9 mouse cellular contexts compared by ENCODE assay signal in the genomic region with DNA sequence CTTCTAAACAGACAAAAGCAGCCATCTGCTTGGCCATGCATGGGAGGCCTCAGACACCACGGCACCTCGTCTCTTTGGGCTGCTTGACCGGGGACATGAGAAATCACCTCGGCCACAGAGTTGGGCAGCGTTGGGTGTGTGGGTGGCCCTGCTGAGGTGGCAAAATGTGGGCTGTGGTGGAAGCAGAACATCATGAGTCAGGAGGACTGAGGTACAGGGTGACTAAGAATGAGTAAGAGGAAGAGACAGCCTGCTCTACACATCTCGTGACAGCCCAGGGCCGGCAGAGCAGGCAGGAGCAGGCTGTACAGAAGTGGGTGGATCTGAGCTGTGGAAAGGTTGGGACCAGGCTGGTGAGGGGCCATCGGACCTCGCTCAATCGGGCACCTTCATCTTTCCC. TPM values are rescaled to one million over a fixed set of nuclear protein-coding genes. Genes with fewer than 3 reads are reported as not detected.
A peak's percentile ranks its signal among the peaks of the same experiment; 100 is the strongest.
DNase-seq lines count a peak whose midpoint lies in the region; ATAC-seq lines count a peak whose summit lies in the region.
"Had no signal": no experiment of that assay in that cellular context is flagged by ENCODE, and none has a peak within 500 bp of the region (broad histone marks: within the 10 kb centered on the region; RNA-seq: fewer than 3 reads in every experiment).

No protein-coding gene starts in this region.

- no peak overlapping the region for H3K27ac ChIP-seq in limb, embryonic 15.5 days
- H3K27ac ChIP-seq in limb, embryonic 10.5 days, result no peak overlapping the region
- H3K27ac ChIP-seq in forebrain, embryonic 13.5 days, result no peak overlapping the region
- no peak overlapping the region for H3K27ac ChIP-seq in forebrain, embryonic 10.5 days
- H3K27ac ChIP-seq: limb, embryonic 12.5 days had no signal

- 88% methylated on average over 10 of the region's 10 CpGs for WGBS in limb, embryonic 15.5 days
- 87% methylated on average over 10 of the region's 10 CpGs for WGBS in limb, embryonic 10.5 days
- WGBS in forebrain, embryonic 13.5 days, result 93% methylated on average over 10 of the region's 10 CpGs
- 92% methylated on average over 10 of the region's 10 CpGs for WGBS in forebrain, embryonic 10.5 days

- H3K4me1 ChIP-seq in limb, embryonic 15.5 days, result no peaks in the 10 kb centered on the region
- no peaks in the 10 kb centered on the region for H3K4me1 ChIP-seq in limb, embryonic 10.5 days
- H3K4me1 ChIP-seq in forebrain, embryonic 13.5 days, result no peaks in the 10 kb centered on the region
- no peaks in the 10 kb centered on the region for H3K4me1 ChIP-seq in forebrain, embryonic 10.5 days
- H3K4me1 ChIP-seq: limb, embryonic 12.5 days had no signal

- DNase-seq in limb, embryonic 10.5 days (ENCODE audit: low spot score), result no peak
- DNase-seq in NIH3T3 (ENCODE audit: low read depth), result peak; percentile 70
- peak; percentile 45 to 65 for DNase-seq in frontal cortex, postnatal 36 days (ENCODE audit: low spot score in 2 of 2)
- DNase-seq in lung, postnatal 25 days (ENCODE audit: low spot score), result peak; percentile 46
- no peak for DNase-seq in kidney, postnatal 36 days
- no peak for DNase-seq in forebrain, embryonic 10.5 days (ENCODE audit: extremely low spot score, low spot score)

- H3K36me3 ChIP-seq in limb, embryonic 15.5 days, result peaks cover 81% of the 10 kb centered on the region
- H3K36me3 ChIP-seq in limb, embryonic 10.5 days, result peaks cover 94% of the 10 kb centered on the region
- peaks cover 93% of the 10 kb centered on the region for H3K36me3 ChIP-seq in forebrain, embryonic 13.5 days (ENCODE audit: poor library complexity, severe bottlenecking)
- peaks cover 90% of the 10 kb centered on the region for H3K36me3 ChIP-seq in forebrain, embryonic 10.5 days (replicated peaks)

- H3K9ac ChIP-seq in limb, embryonic 15.5 days, result no peak overlapping the region
- no peak overlapping the region for H3K9ac ChIP-seq in forebrain, embryonic 13.5 days
- H3K9ac ChIP-seq: limb, embryonic 12.5 days had no signal

- no peaks in the 10 kb centered on the region for H3K9me3 ChIP-seq in limb, embryonic 15.5 days
- H3K9me3 ChIP-seq in limb, embryonic 10.5 days (replicated peaks), result no peaks in the 10 kb centered on the region
- H3K9me3 ChIP-seq in forebrain, embryonic 13.5 days (replicated peaks), result no peaks in the 10 kb centered on the region
- H3K9me3 ChIP-seq in forebrain, embryonic 10.5 days, result no peaks in the 10 kb centered on the region
- H3K9me3 ChIP-seq: limb, embryonic 12.5 days had no signal

- H3K4me3 ChIP-seq in limb, embryonic 15.5 days, result no peak overlapping the region
- H3K4me3 ChIP-seq in limb, embryonic 10.5 days, result no peak overlapping the region
- H3K4me3 ChIP-seq in forebrain, embryonic 13.5 days, result no peak overlapping the region
- no peak overlapping the region for H3K4me3 ChIP-seq in forebrain, embryonic 10.5 days
- H3K4me3 ChIP-seq: limb, embryonic 12.5 days had no signal

- H3K4me2 ChIP-seq in limb, embryonic 15.5 days, result no peak overlapping the region
- no peak overlapping the region for H3K4me2 ChIP-seq in forebrain, embryonic 13.5 days
- H3K4me2 ChIP-seq: limb, embryonic 12.5 days had no signal

- H3K27me3 ChIP-seq in limb, embryonic 15.5 days, result no peaks in the 10 kb centered on the region
- no peaks in the 10 kb centered on the region for H3K27me3 ChIP-seq in limb, embryonic 10.5 days (ENCODE audit: low read depth, poor library complexity, severe bottlenecking)
- H3K27me3 ChIP-seq in forebrain, embryonic 13.5 days, result no peaks in the 10 kb centered on the region
- H3K27me3 ChIP-seq in forebrain, embryonic 10.5 days (ENCODE audit: poor library complexity, severe bottlenecking), result no peaks in the 10 kb centered on the region
- H3K27me3 ChIP-seq: limb, embryonic 12.5 days had no signal

- 0 out of 2 replicates have a peak, but pooled peaks have one; percentile 33 for ATAC-seq in limb, embryonic 15.5 days (ENCODE audit: insufficient number of reproducible peaks, low FRiP score, low TSS enrichment, low read depth)
- ATAC-seq in forebrain, embryonic 13.5 days, result no peak

RNA-seq across cellular contexts. Expression of a gene that starts 14.3 kb away (rescaled TPM):
- polyA plus RNA-seq in limb, embryonic 15.5 days (2015; fragmentation: Nextera tagmentation; extraction: Ambion mirVana), result 12.1 and 13.5 TPM in 2 replicates
- polyA plus RNA-seq in limb, embryonic 10.5 days (2016; fragmentation: Nextera tagmentation; extraction: Ambion mirVana), result 19.8 and 20.0 TPM in 2 replicates
- polyA plus RNA-seq in forebrain, embryonic 13.5 days (2015; fragmentation: Nextera tagmentation; extraction: Ambion mirVana), result 13.7 and 17.1 TPM in 2 replicates
- polyA plus RNA-seq in forebrain, embryonic 10.5 days (2016; fragmentation: Nextera tagmentation; extraction: Ambion mirVana), result 19.6 and 21.2 TPM in 2 replicates

RNA-seq across cellular contexts. Expression of a gene that starts 32.6 kb away (rescaled TPM):
- polyA plus RNA-seq in limb, embryonic 15.5 days (2015; fragmentation: Nextera tagmentation; extraction: Ambion mirVana), result 18.3 and 19.8 TPM in 2 replicates
- 17.8 and 20.9 TPM in 2 replicates for polyA plus RNA-seq in limb, embryonic 10.5 days (2016; fragmentation: Nextera tagmentation; extraction: Ambion mirVana)
- 96.9 and 104 TPM in 2 replicates for polyA plus RNA-seq in forebrain, embryonic 13.5 days (2015; fragmentation: Nextera tagmentation; extraction: Ambion mirVana)
- polyA plus RNA-seq in forebrain, embryonic 10.5 days (2016; fragmentation: Nextera tagmentation; extraction: Ambion mirVana), result 56.7 and 57.5 TPM in 2 replicates

RNA-seq across cellular contexts. Expression of a gene that starts 36.5 kb away (rescaled TPM):
- polyA plus RNA-seq in limb, embryonic 15.5 days (2015; fragmentation: Nextera tagmentation; extraction: Ambion mirVana), result 0.17 and 0.26 TPM in 2 replicates
- 0.04 TPM in 1 of 2 replicates, not detected in the other for polyA plus RNA-seq in limb, embryonic 10.5 days (2016; fragmentation: Nextera tagmentation; extraction: Ambion mirVana)
- 0.06 TPM in 1 of 2 replicates, not detected in the other for polyA plus RNA-seq in forebrain, embryonic 13.5 days (2015; fragmentation: Nextera tagmentation; extraction: Ambion mirVana)
- polyA plus RNA-seq in forebrain, embryonic 10.5 days (2016; fragmentation: Nextera tagmentation; extraction: Ambion mirVana), result 0.09 TPM in 2 replicates
- polyA plus RNA-seq: limb, embryonic 12.5 days had no signal

RNA-seq across cellular contexts. Expression of a gene that starts 51.8 kb away (rescaled TPM):
- polyA plus RNA-seq in limb, embryonic 15.5 days (2015; fragmentation: Nextera tagmentation; extraction: Ambion mirVana), result 5.3 and 5.4 TPM in 2 replicates
- 0.41 and 0.76 TPM in 2 replicates for polyA plus RNA-seq in limb, embryonic 10.5 days (2016; fragmentation: Nextera tagmentation; extraction: Ambion mirVana)
- 0.57 and 1.2 TPM in 2 replicates for polyA plus RNA-seq in forebrain, embryonic 13.5 days (2015; fragmentation: Nextera tagmentation; extraction: Ambion mirVana)
- polyA plus RNA-seq in forebrain, embryonic 10.5 days (2016; fragmentation: Nextera tagmentation; extraction: Ambion mirVana), result 0.50 and 0.80 TPM in 2 replicates

Comparison
In these comparisons a context has a peak if more than half of its experiments do, and no peak if none do; other contexts are left out.
1. DNase-seq: peak in NIH3T3 (single experiment), frontal cortex, postnatal 36 days (2 of 2) and lung, postnatal 25 days (single experiment); none in limb, embryonic 10.5 days (single experiment), kidney, postnatal 36 days (0 of 2) and forebrain, embryonic 10.5 days (single experiment).